Mouse (Mus musculus): ENCODE results near the gene Peli1. TPM values are rescaled to one million over a fixed set of nuclear protein-coding genes. Genes with fewer than 3 reads are reported as not detected.

Peli1 gene
- total RNA-seq, 2 experiments from 2014 or later = 18.4 to 24.6 TPM

DNA sequence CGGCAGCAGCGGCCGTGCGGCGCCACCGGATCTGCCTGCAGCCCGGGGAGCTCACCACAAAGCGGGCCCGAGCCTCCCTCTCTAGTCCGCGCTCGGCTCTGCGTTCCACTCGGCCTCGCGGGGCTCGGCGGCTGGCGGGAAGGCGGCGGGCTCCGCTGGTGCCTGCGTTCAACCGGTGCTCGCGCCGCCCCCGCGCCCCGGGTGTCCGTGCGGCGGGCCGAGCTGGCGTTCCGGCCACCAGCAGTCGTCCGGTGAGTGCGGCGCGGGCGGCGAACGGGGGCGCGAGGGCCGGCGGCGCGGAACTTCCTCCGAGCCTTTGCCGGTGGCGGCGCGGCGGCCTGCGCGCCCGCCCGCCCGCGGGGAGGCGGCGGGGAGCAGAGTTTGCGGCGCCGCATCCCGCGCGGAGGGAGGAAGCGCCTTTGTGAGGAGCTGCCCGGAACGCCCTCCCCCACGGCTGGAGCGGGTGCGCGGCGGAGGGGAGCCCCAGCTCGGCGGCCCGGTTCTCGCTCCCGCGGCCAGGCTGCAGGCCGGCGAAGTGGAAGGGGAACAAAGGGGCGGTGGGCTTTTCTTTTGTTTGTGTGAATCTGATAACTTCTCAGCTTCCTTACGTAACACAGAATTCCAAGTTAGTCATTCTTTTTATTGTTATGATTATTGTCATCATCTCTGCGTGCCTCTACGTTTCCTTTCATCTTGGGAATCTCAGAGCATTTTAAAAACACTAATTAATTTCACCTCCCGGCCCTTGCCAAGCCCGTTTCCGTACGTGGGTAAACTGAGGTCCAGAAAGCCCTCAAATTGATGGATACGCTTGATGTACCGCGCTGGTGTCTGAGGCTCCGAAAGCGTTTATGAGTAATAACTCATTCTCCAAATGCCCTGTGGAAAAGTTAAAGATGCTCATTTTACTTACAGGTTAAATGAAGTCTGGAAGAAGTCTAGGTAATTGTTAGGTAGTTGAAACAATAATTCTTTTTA lies 626 bp downstream of the Peli1 start:
- peak; percentile 43 to 73 for DNase-seq (ENCODE audit: low spot score in 2 of 2)

DNA sequence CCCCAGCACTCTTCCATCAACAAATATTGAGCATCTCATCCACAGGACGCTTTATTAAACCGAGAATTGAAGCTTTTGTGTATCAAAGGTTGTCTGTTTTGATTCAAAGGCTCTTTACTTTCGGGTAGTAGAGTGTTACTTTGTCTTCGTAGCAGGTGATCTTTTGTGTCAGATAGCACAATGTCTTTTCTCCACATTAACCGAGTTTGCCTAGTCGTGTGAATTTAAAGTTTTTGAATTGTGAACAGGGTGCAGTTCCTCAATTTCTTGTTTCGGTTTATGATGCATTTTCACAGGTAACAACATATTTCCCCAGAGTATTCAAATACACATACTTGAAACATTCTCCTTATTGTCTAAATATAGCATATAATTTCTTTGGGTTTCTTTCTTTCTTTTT lies 1.5 kb downstream of the Peli1 start:
- no peak for DNase-seq (ENCODE audit: low spot score in 2 of 2)

DNA sequence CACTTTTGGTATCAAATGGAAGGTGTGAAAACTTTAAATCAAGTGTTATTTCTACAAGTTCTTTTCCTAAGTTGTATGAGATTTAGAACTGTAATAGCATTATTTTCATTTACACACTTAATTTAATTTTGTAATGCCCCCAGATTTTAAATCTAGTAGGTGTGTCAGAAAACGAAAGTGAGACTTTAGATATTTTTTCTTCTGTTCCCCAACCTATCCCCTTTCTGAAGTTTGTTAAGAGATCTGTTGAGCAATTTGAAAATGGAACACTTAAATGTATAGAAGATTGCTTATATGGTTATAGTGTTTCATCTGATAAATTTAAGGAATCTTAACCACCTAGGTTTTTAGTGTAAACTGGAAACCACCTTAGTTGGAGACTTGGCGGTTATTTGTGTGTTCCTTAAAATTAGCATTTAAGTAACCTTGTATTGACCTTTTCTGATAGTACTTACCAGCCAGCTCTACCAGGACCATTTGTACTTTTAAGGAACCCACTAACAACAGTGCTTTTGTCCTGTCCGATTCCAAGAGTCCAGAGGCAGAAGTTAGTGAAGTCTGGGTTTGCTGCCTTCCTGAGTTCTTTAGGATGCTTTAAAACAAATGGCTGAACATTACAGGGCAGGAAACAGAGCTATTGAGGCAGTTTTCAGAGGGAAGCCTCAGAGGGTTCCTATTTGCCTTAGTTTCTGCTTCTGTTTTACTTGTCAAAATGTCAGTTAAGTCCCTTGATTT lies 2.2 kb downstream of the Peli1 start:
- no peak for DNase-seq (ENCODE audit: low spot score in 2 of 2)

DNA sequence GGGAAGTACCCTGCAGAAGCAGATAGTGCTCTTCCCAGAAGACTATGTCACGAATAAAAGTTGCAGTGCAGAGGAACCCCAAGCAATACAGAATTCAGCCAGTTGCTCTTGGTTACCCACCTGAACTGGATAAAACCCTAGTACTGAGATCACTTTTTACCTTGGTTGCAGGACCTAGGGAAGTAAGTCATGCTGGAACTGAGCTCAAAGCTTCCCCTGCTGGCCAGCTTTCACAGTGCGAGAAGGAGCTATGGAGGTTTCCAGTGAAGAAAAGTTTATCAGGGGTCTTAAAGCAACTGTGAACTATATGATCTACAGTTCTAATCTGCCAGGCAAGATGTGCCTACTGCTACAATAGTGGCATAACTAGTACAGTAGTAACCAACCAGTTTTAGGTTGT lies 5.5 kb downstream of the Peli1 start:
- no peak for DNase-seq (ENCODE audit: low spot score in 2 of 2)

DNA sequence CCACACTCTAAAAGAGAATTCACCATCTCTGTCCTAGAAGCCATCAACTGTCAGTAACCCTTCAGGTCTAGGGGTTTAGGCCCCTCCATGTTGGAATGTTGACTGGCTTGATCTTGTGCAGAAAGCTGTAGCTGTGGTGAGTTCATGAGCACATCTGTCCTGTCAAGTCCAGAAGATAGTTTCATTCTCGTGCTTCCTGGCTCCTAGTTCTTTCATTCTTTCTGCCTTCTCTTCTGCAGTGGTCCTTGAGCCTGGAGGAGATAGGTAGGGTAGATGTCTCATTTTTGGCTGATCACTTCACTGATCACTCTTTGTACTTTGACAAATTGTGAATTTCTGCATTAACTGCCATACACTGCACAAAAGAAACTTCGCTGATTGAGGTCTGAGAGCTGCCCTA lies 7.4 kb downstream of the Peli1 start:
- DNase-seq (ENCODE audit: low spot score in 2 of 2) = no peak

DNA sequence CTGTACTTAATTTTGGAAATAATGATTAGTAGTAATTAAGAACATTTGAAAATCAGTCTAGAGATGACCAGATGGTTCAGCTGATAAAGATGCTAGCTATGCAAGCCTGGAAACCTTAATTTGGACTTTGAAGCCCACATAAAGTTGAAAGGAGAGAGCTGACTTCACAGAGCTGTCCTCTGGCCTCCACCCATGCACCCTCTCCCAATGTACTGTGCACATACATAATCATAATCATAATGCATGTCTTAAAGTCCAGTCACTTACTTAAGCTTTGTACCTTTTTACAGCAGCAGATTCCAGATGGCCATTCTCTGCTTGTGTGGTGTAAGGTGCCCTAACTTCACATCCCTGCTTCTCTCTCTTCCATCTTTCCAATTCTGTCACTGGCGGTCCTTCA lies 9.6 kb downstream of the Peli1 start:
- DNase-seq (ENCODE audit: low spot score in 2 of 2) = no peak

DNA sequence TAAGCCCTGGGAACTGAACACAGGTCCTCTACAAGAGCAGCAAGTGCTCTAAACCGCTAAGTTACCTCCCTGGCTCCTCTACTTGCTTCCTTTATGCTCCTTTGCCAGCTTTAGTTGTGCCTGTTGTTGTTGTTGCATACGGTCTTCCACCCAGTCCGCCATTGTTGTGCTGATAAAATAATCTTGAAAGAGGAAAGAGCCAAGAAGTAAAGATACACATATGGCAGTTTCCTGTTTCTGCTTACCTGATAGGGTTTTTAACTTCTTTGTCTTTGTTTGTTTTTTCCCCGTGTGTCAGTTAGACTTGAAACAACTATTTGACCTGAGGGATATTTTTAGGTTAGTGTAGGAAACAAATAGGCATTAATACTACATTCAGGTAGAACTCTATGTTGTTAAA lies 10.2 kb downstream of the Peli1 start:
- no peak for DNase-seq (ENCODE audit: low spot score in 2 of 2)

DNA sequence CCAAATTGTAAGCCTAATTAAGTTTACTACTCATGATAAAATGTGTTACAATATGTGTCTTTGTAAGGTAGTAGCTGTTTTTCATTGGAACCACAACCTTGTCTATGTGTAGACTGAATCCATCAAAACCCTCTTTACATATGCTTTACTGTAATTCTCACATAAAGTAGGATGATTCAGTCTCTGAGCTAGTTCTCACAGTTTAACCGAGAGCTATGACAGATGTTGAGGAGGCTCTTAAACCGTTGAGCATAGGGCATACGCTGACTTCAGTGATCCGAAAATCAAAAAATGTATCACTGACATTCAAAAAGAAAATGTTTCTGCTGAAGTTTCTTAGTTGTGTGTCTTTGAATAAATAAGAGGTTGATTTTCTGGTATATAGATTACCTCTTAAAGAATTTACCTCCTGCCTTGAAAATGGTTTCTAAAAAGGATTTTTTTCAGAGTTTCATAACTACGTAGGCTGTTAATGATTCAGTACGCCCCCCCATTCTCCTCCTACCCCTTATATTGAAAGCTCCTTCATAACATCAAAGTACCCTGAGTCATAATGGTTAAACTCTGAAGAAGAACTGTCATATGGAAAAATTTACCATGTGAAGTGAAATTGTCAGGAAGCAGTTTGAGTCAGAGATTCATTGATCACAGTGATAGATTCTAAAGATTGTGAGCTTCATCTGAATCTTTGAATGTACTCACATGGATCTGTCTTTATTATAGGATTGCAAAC lies 11.3 kb downstream of the Peli1 start:
- DNase-seq (ENCODE audit: low spot score in 2 of 2) = no peak

DNA sequence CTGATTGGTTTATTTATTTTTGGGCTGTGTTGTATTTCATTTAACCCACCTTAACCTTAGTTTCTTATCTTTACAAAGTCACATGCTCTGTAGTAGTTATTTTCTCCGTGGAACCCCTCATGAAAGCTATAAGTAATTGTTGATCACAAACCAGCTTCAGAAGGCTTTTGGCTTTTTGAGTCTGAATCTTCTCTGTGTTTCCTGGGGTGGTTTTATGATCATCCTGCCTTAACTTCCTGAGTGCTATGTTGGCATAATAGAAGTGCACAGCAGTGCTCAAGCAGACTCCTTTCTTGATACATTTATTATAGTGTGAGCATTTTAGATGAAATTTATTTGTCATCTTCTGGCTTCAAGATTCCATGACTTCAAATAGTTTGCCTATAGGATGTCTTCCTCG lies 12.1 kb downstream of the Peli1 start:
- DNase-seq (ENCODE audit: low spot score in 2 of 2) = no peak

DNA sequence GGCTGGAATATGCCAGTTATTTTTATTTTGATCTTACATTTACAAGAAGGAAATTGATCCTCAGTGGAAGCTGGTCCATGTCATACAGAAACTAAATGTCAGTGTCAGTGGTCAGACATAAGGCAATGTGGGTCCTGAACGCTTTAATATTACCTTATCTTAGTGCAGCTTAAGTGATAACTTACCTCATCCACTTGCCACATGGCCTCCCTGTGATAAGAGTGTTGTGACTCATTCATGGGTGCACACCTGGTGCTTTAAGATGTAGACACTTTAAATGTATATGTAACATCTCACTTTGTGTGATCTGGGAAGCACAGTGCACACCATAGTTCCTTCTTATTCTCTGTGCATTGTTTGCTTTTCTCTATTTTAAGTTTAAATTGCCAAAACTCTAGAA lies 14.3 kb downstream of the Peli1 start:
- DNase-seq (ENCODE audit: low spot score in 2 of 2) = no peak

DNA sequence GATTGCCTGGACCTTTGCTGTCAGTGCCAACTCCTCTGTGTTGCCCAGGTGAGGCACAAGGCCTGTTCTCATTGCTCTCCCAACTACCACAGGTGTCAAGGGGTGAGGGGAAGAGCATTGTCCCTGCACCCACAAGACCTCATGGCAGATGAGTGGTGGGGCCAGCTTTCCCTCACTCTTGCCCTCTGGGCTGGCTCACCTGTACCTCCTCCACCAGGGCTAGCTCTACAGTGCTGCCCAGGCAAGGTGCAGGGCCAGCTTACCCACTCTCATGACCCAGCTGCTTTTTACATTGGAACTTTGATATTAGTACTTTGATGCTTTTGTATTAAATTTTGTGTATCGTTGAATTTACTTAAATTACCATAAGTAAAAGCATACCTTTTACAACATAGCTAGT lies 16.0 kb downstream of the Peli1 start:
- DNase-seq (ENCODE audit: low spot score in 2 of 2) = no peak

DNA sequence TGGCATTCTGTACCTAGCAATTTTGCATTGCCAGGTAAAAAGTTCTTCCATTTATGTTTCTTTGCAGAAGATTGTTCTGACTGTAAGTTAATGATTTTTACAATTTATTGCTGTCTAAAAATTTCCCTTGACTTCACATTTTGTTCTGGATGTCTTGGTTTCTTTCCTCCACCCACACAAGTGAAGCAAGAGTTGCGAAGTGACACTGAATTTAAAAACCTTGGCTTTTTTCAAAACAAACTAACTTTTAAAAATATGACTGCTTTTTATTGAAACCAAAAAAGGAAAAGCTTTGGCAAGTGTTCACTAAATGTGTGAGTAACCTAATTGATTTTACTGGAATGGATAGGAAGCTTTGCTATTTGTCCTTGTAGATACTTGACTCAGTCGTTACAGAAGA lies 18.2 kb downstream of the Peli1 start:
- DNase-seq (ENCODE audit: low spot score in 2 of 2) = no peak

DNA sequence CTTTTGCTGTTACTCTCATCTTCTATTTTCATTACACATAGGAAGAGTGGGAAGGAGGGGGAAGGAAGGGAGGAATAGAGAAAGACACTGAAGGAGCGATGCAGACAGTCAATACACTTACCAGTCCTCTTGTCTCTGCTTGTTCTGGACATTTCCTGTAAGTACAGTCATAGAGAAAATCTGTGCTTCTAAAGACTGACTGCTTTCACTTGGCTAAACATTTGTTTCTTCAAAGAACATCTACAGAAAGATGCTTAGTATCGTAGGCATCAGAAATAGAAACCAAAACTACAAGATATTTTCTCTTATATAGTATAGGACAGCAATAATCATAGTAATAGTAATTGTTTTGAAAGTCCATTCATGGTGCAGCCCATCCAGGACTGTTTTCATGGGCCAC lies 23.4 kb downstream of the Peli1 start:
- DNase-seq (ENCODE audit: low spot score in 2 of 2) = no peak

DNA sequence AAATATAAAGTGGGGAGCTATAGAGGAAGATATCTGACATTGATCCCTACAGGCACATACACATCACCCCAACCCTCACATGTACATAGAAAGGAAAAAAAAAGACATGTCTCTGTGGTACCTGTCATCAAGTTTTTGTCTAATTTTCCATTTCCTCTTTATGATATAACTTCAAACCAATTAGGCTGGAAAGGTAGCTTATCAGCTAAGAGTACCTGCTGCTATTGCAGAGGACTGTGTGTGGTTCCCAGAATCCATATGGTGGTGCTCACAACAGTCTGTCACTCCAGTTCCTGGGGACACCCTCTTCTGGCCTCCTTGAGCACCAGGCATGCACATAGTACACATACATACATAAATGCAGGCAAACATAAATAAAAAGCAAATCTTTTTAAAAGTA lies 24.7 kb downstream of the Peli1 start:
- no peak for DNase-seq (ENCODE audit: low spot score in 2 of 2)

DNA sequence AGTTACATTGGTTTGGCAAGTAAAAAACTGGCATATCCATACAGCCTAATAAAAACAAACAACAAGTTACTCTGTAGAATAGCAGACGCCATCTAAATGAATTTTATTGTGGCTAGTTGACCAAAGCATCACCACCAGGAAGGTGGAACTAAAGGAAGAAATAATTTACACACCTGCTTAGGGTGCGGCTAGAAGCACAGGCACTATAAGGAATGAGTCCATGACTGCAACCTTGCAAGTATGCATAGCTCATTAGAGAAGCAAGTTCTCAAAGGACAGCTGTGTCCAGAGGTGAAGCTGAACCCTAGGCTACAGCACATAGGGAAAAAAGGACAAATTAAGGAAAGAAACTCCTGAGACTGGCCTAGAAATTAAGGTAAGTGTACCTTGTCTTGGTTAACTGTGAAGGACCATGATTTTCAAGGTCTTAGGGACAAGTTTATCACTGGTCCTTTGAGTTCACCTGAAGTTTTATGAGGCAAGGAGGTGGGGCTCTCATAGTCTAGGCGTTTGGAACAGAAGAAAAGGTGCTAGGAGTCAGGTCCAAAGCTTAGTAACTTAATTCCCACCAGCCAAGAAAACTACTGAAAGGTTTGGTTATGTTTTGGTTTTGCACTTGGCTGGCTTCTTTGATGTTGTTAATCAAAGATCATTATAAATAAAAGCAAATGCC lies 25.7 kb downstream of the Peli1 start:
- DNase-seq (ENCODE audit: low spot score in 2 of 2) = no peak

DNA sequence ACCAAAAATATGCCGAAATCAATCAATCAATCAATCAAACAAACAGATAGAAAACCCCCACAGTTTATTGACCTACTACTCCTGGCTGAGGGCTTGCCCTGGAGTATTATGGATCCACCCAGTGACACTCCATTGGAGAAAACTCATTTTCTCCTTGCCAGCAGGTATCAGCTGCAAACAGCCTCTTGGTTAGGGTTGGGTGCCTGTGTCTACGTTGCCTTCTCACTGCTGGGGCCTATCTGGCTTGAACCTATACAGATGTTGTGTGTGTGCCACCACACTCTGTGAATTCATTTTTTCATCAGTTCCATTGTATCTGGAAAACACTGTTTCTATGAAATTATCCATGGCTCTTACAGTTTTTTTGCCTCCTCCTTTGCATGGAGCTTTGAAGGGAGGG lies 30.6 kb downstream of the Peli1 start:
- no peak for DNase-seq (ENCODE audit: low spot score in 2 of 2)

DNA sequence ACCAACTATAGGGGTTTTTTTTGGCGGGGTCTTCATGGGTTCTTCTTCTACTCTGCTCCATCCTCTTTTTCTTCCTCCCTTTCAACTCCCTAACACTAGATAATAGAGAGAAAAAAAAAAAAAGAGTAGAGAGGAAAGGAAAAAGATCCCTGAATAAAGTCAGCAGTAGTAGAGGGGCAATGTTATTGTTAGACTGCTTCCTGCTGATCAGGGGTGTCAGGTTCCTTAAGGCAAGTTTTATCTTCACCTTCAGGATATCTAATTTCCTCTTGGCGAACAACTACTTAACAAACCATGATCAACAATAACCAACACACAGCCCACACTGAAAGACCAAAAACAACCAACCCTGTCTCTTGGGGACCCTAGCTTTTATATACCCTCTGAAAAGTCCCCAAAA lies 31.3 kb downstream of the Peli1 start:
- no peak for DNase-seq (ENCODE audit: low spot score in 2 of 2)

DNA sequence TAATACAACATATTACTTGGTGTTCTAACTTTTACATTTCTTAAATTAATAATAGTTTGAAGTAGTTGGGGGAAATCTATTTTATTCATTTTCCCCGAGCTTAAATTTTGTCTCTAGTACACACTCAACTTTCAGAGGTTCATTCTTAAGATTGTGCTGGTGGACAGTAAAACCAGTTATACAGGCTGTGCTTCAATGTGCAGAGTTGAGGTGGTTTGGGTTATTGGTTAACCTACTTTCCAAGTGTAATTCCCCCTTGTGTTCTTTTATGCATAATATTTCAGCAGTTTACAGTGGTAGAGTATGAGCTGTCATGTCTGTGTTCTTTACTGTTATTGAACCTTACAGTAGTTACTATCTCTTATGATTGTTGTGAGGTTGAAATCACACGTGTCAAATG lies 40.6 kb downstream of the Peli1 start:
- DNase-seq (ENCODE audit: low spot score in 2 of 2) = no peak

DNA sequence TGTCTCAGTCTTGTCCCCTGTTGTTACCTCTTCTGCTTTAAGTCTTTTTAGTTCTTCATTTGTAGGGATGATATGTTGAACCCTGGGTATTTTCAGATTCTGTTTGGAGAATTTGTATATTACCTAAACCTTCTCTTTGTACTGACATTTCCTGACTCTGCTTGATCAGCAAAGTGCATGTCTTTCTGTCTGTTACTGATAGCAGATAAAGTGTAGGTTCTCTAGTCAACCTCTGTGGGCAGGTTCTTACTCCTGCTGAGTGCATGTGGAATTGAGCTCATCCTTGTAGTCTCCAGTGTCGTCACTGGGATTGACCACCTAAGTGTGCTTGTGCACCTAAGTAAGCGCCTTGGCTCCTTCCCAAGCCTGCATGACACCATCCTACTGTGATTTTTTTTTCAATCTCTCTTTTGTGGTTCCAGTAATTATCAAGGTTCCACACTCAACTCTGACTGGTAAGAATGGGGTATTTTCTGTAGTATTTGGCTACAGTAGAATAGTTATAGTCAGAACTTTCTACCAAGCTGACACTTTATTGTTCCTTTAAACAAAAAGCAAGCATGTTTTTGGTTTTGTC lies 43.9 kb downstream of the Peli1 start:
- DNase-seq (ENCODE audit: low spot score in 2 of 2) = no peak

DNA sequence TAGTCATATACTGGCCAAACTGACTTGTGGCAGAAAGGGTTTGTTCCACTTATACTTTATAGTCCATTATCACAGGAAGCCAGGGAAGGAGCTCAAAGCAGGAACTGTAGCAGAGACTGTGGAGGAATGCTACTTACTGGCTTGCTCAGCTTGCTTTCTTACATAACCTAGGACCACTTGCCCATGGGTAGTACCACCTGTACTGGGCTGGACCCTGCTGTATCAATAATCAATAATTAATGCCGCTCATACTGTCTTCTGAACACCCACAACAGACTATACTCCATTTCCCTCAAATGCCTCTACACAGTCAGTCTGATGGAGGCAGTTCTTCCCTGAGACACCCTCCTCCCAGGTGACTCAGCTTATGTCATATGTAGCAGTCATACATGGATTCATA lies 48.4 kb downstream of the Peli1 start:
- DNase-seq (ENCODE audit: low spot score in 2 of 2) = no peak

DNA sequence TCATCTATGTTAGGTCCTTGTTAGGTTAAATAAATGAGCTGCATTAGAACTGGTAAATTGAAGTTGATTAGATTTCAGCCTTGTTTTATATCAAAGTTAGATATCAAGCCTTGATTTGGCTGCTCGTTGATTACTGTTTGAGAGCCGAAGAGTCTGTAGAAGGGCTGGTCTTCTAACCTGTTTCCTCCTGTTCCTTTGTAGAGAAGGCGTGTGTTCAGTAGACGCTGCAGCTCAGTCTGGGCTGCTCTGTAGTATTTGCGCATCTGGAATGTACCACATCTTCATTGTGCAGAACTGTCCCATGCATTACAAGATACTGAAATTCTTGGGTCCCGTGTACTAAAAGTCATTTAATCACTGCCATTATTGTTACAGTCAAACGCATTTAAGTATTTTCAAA lies 50.2 kb downstream of the Peli1 start:
- DNase-seq (ENCODE audit: low spot score in 2 of 2) = no peak

Measured in gastrocnemius, postnatal 4 days (tissue).